Mouse (Mus musculus) G1E-ER4 (cell line): ENCODE data around the gene Lyrm2. TPM values are rescaled to one million over a fixed set of nuclear protein-coding genes. Genes with fewer than 3 reads are reported as not detected.

ENCODE experiments used
- GATA1 ChIP-seq: IDR thresholded peaks from one replicate; pipeline ENCODE4 v1.8.0; 2012; ENCODE audit warnings: low read length, inconsistent platforms
- polyA plus RNA-seq: library from polyadenylated mRNA; stranded (reverse); fragments of >175 nt; gene quantifications from 2 replicates; pipeline ENCODE4 v1.2.3, GENCODE M21; 2012

The Lyrm2 gene
- polyA plus RNA-seq, 1 experiment: 2.3 TPM

DNA sequence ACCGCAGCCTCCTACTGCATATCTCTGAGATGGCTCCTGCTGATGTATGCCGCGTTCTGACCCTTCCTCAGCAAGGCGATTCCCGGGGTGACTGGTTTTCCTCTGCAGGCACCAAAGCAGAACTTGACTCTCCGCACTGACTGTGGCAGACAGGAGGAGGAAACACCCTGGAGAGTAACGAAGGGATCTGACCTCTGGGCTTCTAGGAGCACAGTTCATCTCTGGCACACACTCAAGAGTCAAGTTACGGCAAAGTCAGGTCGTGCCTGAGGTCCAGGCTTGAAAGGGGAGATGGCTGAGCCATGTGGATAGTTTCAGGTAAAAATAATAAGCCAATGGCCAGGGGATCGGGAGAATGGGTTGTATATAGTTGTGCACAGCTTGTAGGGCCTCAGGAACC, 29.3 kb downstream of the Lyrm2 start:
- TF ChIP-seq GATA1: no peak

DNA sequence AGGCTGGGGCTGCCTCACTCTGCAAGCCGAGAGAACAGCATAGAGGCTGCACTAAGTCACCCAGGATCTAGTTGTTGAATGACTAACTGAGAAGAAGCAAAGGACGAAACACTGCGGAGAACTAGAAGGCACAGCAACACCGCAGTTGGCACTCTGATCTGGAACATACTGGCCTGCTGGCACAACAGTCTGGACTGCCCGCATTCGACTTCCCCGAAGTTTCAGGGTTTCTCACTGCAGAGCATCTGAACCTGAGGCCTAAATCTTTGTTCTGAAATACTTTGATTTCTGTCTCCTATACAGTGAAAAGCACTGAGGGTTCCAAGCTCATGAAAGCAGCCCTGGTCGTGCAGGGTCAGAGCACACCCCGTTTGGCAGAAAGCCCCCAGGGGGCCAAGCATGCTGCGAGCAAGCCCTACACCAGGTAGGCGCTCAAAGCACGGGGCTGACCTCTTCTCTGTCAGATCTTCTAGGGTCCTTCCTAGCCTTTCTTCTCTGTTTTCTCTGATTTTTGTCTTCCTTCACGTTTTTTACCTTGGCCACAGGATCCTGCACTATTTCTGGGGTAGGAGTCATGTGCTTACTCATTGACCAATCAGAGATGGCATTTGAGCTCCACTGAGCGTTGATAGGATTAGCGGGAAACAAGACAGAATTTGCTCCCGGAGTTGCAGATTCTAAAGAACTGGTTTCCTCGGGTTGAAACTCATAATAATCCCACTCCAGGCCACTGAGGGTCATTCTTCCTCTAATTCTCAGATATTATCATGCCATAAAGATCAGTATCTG, 33.6 kb downstream of the Lyrm2 start:
- no peak for TF ChIP-seq GATA1

DNA sequence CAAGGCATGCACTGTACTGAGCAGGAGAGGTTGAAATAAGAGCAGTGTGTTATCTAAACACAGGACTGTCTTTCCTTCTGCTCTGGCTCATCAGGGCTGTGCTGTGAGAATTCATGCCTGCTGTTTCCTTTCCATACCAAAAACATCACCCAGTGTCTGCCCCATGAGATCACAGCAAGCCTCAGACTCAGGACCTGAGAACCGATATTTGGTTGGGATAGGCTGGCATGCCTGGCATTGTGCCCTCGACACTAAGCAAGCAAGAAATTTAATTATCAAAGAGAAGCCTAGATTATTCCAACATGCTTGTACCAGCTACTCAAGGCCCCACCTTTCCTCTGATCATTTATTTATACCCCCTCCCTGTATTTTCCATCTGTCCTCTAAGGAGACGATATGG, 34.5 kb downstream of the Lyrm2 start:
- no peak for TF ChIP-seq GATA1

DNA sequence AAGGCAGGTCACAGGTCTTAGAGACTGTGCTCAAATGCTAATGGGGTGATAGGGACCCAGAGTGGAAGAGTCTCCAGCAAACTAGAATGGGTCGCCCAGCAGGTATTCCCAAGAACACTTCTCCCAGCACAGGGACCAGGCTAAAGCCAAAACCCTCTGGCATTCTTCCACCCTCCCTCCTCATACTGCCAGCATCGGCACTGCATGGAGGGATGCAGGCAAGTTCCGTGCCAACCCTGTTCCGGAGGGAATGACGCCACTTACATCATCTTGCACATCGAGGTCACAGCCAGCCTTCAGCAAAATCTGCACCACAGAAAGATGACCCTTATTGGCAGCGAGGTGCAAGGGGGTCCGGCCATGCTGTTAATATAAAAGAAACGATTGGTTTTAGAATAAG, 36.0 kb downstream of the Lyrm2 start:
- TF ChIP-seq GATA1: no peak

DNA sequence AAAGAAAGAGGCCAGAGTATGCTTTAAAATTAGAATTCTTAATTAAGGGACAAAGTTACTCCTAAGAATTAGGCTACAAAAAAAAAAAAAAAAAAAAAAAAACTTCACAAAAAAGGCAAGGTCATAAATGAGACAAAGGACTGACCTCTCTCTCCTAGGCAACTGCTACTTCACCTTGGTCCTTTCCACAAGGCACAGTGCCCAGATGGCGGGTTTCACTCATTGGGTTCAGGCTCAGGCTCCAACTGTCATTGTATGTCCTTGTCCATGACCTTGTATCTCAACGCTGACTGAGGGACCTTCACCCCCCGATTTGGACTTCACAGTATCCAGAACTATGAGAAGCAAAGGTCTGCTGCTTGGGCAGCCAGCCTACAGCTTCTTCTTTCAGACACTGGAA, 38.3 kb downstream of the Lyrm2 start:
- TF ChIP-seq GATA1: no peak

Other genes starting within 250 kb of the Lyrm2 start
- not detected in 2 replicates for gene Gja10, start 197.5 kb upstream of the Lyrm2 start, polyA plus RNA-seq
- gene Casp8ap2, start 184.8 kb upstream of the Lyrm2 start, polyA plus RNA-seq: 5.7 and 6.0 TPM in 2 replicates
- gene Mdn1, start 143.1 kb upstream of the Lyrm2 start, polyA plus RNA-seq: 3.5 and 3.7 TPM in 2 replicates
- gene Ankrd6, start 150.6 kb downstream of the Lyrm2 start, polyA plus RNA-seq: 1.2 and 1.8 TPM in 2 replicates
- gene Rragd, start 182.8 kb downstream of the Lyrm2 start, polyA plus RNA-seq: 0.30 and 0.54 TPM in 2 replicates
- 29.1 and 33.2 TPM in 2 replicates for gene Ube2j1, start 231.2 kb downstream of the Lyrm2 start, polyA plus RNA-seq